Mouse (Mus musculus): ENCODE data around the gene Itgb1bp1. TPM values are rescaled to one million over a fixed set of nuclear protein-coding genes. Genes with fewer than 3 reads are reported as not detected.

Itgb1bp1 gene
- total and polyA plus RNA-seq, 3 experiments, result 15.4 to 42.8 (median 19.8) TPM

DNA sequence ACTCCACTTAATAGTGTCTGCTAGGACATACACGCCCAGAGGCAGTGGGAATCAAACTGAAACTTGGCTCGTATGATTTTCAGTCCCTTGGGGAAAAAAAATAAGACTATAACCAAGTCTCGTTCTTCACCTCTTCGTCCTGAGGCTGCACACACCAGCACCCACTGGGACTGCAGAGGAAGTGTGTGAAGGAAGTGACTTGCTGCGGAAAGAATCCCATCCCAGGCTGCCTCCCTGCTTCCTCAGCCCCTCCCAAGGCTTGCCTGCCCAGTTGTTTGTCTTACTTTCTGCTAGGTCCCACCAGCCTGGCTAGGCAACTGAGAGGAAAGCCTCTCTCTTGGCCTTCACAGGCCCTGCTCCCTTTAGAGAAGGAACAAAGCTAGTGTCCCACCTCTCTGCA, 21.8 kb downstream of the Itgb1bp1 start:
- no peak for ATAC-seq (ENCODE audit: extremely low read depth, insufficient number of reproducible peaks, low FRiP score, poor library complexity, severe bottlenecking)
- no peak for DNase-seq (ENCODE audit: low spot score)
- H3K36me3 ChIP-seq (replicated peaks), result peaks cover 32% of the 10 kb centered on the region
- H3K9me3 ChIP-seq (replicated peaks), result no peaks in the 10 kb centered on the region
- H3K27me3 ChIP-seq (ENCODE audit: insufficient read depth, low read length), result no peaks in the 10 kb centered on the region
- H3K4me3 ChIP-seq (ENCODE audit: low read depth, low read length), result no peak overlapping the region
- TF ChIP-seq GATA2 (IDR thresholded peaks at IDR 0.05; ENCODE audit: borderline replicate concordance, low read depth, low read length) (no peak), TAL1 (conservative IDR thresholded peaks at IDR 0.05; ENCODE audit: low read depth, low read length) (no peak), GATA1 (IDR thresholded peaks at IDR 0.05; ENCODE audit: borderline replicate concordance, low read length) (no peak), CTCF (IDR thresholded peaks at IDR 0.05; ENCODE audit: low read depth, low read length) (no peak), POLR2AphosphoS5 (IDR thresholded peaks at IDR 0.05; ENCODE audit: insufficient replicate concordance, low read depth, low read length) (no peak)
- H3K4me1 ChIP-seq (ENCODE audit: insufficient read depth, low read depth, low read length), result peaks cover 5% of the 10 kb centered on the region; the same call in 1 of the 2 replicates

DNA sequence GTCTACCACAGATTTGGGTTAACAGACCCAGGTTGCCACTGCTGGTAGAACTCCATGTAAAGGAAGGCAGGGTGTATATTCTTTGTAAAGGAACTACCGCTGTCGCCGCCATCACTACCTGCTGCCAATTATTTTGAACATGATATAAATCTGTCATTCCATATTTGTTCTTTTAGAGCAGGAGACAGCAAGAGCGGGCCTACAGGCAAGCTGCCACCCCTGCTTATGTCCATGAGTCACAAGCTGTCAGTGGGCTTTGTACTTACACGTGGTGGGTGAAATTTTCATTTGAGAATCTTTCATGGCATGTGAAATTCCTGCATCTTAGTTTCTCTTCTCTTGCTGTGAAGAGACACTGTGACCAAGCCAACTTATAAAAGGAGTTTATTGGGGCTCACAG, 22.8 kb downstream of the Itgb1bp1 start:
- H3K9me3 ChIP-seq (replicated peaks), result no peaks in the 10 kb centered on the region
- TF ChIP-seq CTCF (IDR thresholded peaks at IDR 0.05; ENCODE audit: low read depth, low read length) (no peak), GATA2 (IDR thresholded peaks at IDR 0.05; ENCODE audit: borderline replicate concordance, low read depth, low read length) (no peak)
- DNase-seq (ENCODE audit: low spot score) (no peak), ATAC-seq (ENCODE audit: extremely low read depth, insufficient number of reproducible peaks, low FRiP score, poor library complexity, severe bottlenecking) (no peak)
- H3K4me1 ChIP-seq (ENCODE audit: insufficient read depth, low read depth, low read length), result peaks cover 5% of the 10 kb centered on the region; the same call in 1 of the 2 replicates
- H3K36me3 ChIP-seq (replicated peaks), result peaks cover 24% of the 10 kb centered on the region
- H3K4me3 ChIP-seq (ENCODE audit: low read depth, low read length), result no peak overlapping the region
- no peaks in the 10 kb centered on the region for H3K27me3 ChIP-seq (ENCODE audit: insufficient read depth, low read length)

GRCm38 (mm10) chr12:21261521-21261920, 24.6 kb downstream of the Itgb1bp1 start:
- H3K27me3 ChIP-seq (ENCODE audit: insufficient read depth, low read length), result no peaks in the 10 kb centered on the region
- DNase-seq (ENCODE audit: low spot score) (no peak), ATAC-seq (ENCODE audit: extremely low read depth, insufficient number of reproducible peaks, low FRiP score, poor library complexity, severe bottlenecking) (no peak)
- H3K4me1 ChIP-seq (ENCODE audit: insufficient read depth, low read depth, low read length), result peaks cover 5% of the 10 kb centered on the region; the same call in 1 of the 2 replicates
- TF ChIP-seq GATA1 (IDR thresholded peaks at IDR 0.05; ENCODE audit: borderline replicate concordance, low read length), result no peak
- TF ChIP-seq CTCF (IDR thresholded peaks at IDR 0.05; ENCODE audit: low read depth, low read length), result no peak
- no peak for TF ChIP-seq POLR2AphosphoS5 (IDR thresholded peaks at IDR 0.05; ENCODE audit: insufficient replicate concordance, low read depth, low read length)
- no peak for TF ChIP-seq TAL1 (conservative IDR thresholded peaks at IDR 0.05; ENCODE audit: low read depth, low read length)
- no peak for TF ChIP-seq GATA2 (IDR thresholded peaks at IDR 0.05; ENCODE audit: borderline replicate concordance, low read depth, low read length)
- no peaks in the 10 kb centered on the region for H3K9me3 ChIP-seq (replicated peaks)
- H3K4me3 ChIP-seq (ENCODE audit: low read depth, low read length), result no peak overlapping the region
- peaks cover 13% of the 10 kb centered on the region for H3K36me3 ChIP-seq (replicated peaks)

GRCm38 (mm10) chr12:21260494-21261256, 25.4 kb downstream of the Itgb1bp1 start:
- no peak for ATAC-seq (ENCODE audit: extremely low read depth, insufficient number of reproducible peaks, low FRiP score, poor library complexity, severe bottlenecking)

DNA sequence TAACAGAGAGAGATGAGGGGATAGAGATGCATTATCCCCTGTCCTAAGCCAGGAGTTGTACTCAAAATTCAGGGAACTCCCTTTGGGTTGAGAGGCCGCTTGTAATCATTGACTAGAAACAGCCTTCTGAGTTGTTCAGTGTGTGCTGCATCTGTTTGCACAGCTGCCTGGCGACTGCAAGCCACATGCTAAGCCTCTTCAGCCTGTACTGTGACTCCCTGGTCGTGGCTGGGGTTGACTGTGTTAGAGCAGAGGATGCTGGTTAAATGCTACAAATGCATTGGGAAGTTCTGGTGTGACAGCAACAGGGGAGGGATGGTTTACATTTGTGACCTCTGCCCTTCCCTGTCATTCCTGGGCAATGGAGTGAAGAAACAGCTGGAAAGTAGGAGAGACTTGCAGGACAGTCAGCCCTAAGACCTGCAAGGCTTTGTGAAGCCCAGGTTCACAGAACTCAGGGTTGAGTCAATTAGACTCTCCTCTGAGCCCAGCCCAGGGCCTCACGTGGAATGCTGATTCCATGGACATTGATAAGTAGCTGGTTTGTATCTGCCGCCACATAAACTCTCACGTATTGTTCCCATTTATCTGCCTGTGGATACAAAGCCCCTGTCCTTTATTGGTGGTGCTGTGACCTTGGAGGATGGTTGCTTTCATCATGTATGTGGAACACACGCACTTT, 38.2 kb downstream of the Itgb1bp1 start:
- Histone ChIP-seq H3K9me3 (replicated peaks) (no peaks in the 10 kb centered on the region), H3K4me1 (ENCODE audit: insufficient read depth, low read depth, low read length) (no peaks in the 10 kb centered on the region), H3K27me3 (ENCODE audit: insufficient read depth, low read length) (no peaks in the 10 kb centered on the region; the same call in 1 of the 2 replicates), H3K4me3 (ENCODE audit: low read depth, low read length) (no peak overlapping the region), H3K36me3 (replicated peaks) (no peaks in the 10 kb centered on the region)
- no peak for TF ChIP-seq GATA1 (IDR thresholded peaks at IDR 0.05; ENCODE audit: borderline replicate concordance, low read length)
- TF ChIP-seq GATA2 (IDR thresholded peaks at IDR 0.05; ENCODE audit: borderline replicate concordance, low read depth, low read length), result no peak
- TF ChIP-seq CTCF (IDR thresholded peaks at IDR 0.05; ENCODE audit: low read depth, low read length), result no peak
- no peak for TF ChIP-seq POLR2AphosphoS5 (IDR thresholded peaks at IDR 0.05; ENCODE audit: insufficient replicate concordance, low read depth, low read length)
- ATAC-seq (ENCODE audit: extremely low read depth, insufficient number of reproducible peaks, low FRiP score, poor library complexity, severe bottlenecking) (no peak), DNase-seq (ENCODE audit: low spot score) (no peak)

More at GRCm38 (mm10) chr12:21260494-21261256, 25.4 kb downstream of the Itgb1bp1 start:
- Histone ChIP-seq H3K4me3 (ENCODE audit: low read depth, low read length) (no peak overlapping the region), H3K9me3 (replicated peaks) (no peaks in the 10 kb centered on the region), H3K4me1 (ENCODE audit: insufficient read depth, low read depth, low read length) (0 out of 2 replicates have a peak, but pooled peaks cover under 1% of the 10 kb centered on the region), H3K36me3 (replicated peaks) (peaks cover 5% of the 10 kb centered on the region), H3K27me3 (ENCODE audit: insufficient read depth, low read length) (no peaks in the 10 kb centered on the region)
- DNase-seq (ENCODE audit: low spot score), result no peak
- no peak for TF ChIP-seq GATA2 (IDR thresholded peaks at IDR 0.05; ENCODE audit: borderline replicate concordance, low read depth, low read length)
- no peak for TF ChIP-seq GATA1 (IDR thresholded peaks at IDR 0.05; ENCODE audit: borderline replicate concordance, low read length)
- TF ChIP-seq TAL1 (conservative IDR thresholded peaks at IDR 0.05; ENCODE audit: low read depth, low read length), result no peak
- no peak for TF ChIP-seq POLR2AphosphoS5 (IDR thresholded peaks at IDR 0.05; ENCODE audit: insufficient replicate concordance, low read depth, low read length)

- DNase-seq (ENCODE audit: low spot score) (no peak), ATAC-seq (ENCODE audit: extremely low read depth, insufficient number of reproducible peaks, low FRiP score, poor library complexity, severe bottlenecking) (no peak)
- H3K36me3 ChIP-seq (replicated peaks), result no peaks in the 10 kb centered on the region
- TF ChIP-seq CTCF (IDR thresholded peaks at IDR 0.05; ENCODE audit: low read depth, low read length), result no peak
- TF ChIP-seq POLR2AphosphoS5 (IDR thresholded peaks at IDR 0.05; ENCODE audit: insufficient replicate concordance, low read depth, low read length), result no peak
- no peak for TF ChIP-seq GATA2 (IDR thresholded peaks at IDR 0.05; ENCODE audit: borderline replicate concordance, low read depth, low read length)
- no peak for TF ChIP-seq GATA1 (IDR thresholded peaks at IDR 0.05; ENCODE audit: borderline replicate concordance, low read length)
- TF ChIP-seq TAL1 (conservative IDR thresholded peaks at IDR 0.05; ENCODE audit: low read depth, low read length), result no peak
- H3K4me1 ChIP-seq (ENCODE audit: insufficient read depth, low read depth, low read length), result no peaks in the 10 kb centered on the region
- H3K9me3 ChIP-seq (replicated peaks), result no peaks in the 10 kb centered on the region
- H3K4me3 ChIP-seq (ENCODE audit: low read depth, low read length), result no peak overlapping the region
- no peaks in the 10 kb centered on the region; the same call in 1 of the 2 replicates for H3K27me3 ChIP-seq (ENCODE audit: insufficient read depth, low read length)
Measured at GRCm38 (mm10) chr12:21244375-21244960, 41.6 kb downstream of the Itgb1bp1 start.
